Mouse (Mus musculus): ENCODE results near the gene Spink2. TPM values are rescaled to one million over a fixed set of nuclear protein-coding genes. Genes with fewer than 3 reads are reported as not detected.

The Spink2 gene
- polyA plus RNA-seq, 1 experiment: not detected

DNA sequence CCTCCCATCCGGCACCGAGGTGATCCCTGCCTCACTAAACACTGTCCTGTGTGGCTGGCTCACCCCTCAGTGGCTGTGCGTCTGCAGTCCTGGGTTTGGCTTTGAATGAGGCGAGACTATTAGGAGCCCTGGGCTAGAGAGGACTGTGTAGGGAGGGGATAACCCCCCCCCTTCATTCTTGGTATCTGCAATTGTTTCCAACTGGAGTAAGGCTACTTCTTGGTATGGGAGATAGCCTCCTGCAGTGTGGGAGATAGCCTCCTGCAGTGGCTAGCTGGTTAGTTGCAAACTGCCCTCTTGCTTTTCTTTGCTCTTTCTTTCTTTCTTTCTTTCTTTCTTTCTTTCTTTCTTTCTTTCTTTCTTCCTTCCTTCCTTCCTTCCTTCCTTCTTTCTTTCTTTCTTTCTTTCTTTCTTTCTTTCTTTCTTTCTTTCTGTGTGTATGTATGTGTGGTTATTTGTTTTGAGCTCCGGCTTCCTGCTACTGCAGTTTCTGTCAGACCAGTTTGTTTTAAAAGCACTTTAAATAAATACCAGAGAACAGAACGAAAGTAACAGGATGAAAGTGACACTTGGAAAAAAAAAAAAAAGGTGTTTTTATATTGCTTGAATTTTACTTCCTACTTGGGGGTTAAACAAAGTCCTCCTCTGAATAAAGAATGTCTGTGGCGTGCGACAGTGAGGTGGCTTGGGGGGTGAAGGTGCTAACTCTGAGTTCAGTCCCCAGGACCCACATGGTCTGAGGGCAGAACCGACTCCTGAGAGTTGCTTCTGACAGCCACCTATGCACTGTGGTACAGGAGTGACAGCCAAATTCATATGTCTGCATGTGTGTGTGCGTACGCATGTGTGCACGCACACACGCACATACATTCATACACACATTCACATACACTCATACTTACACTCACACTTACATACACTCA, 45.3 kb downstream of the Spink2 start:
- peaks cover 2% of the 10 kb centered on the region; the same call in 1 of the 2 replicates for H3K4me1 ChIP-seq (ENCODE audit: control insufficient read depth, insufficient read depth, low read length)
- TF ChIP-seq POLR2A (IDR thresholded peaks at IDR 0.05; ENCODE audit: insufficient read depth, low read depth, low read length): no peak
- TF ChIP-seq CTCF (IDR thresholded peaks at IDR 0.05; ENCODE audit: insufficient read depth, low read depth, low read length): no peak
- no peak overlapping the region for H3K27ac ChIP-seq (ENCODE audit: insufficient read depth, low read depth, low read length)
- no peak overlapping the region for H3K4me3 ChIP-seq (ENCODE audit: insufficient read depth, low read depth, low read length)
- WGBS: 84% methylated on average over 13 of the region's 13 CpGs

DNA sequence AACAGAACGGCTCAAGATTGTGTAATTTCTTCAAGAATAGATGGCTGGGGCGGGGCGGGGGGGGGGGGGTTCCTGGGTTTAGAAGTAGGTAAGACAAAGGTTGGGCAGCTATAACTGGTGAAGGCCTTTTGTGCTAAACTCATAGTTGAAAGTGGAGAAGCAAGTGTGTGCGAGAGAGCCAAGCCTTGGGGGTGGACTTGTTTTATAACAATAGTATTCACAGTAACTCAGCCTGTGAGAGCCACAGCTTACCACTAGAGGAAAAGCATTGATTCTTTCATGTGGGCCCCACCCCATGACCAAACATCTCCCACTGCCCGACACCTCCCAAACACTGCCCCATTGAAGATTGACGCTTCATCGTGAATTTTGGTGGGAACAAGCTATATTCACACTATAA, 47.7 kb downstream of the Spink2 start:
- Histone ChIP-seq H3K4me1 (ENCODE audit: control insufficient read depth, insufficient read depth, low read length) (peaks cover under 1% of the 10 kb centered on the region; the same call in 1 of the 2 replicates), H3K4me3 (ENCODE audit: insufficient read depth, low read depth, low read length) (no peak overlapping the region), H3K27ac (ENCODE audit: insufficient read depth, low read depth, low read length) (no peak overlapping the region)
- WGBS: 83% methylated on average over 7 of the region's 7 CpGs
- TF ChIP-seq POLR2A (IDR thresholded peaks at IDR 0.05; ENCODE audit: insufficient read depth, low read depth, low read length) (no peak), CTCF (IDR thresholded peaks at IDR 0.05; ENCODE audit: insufficient read depth, low read depth, low read length) (no peak)

DNA sequence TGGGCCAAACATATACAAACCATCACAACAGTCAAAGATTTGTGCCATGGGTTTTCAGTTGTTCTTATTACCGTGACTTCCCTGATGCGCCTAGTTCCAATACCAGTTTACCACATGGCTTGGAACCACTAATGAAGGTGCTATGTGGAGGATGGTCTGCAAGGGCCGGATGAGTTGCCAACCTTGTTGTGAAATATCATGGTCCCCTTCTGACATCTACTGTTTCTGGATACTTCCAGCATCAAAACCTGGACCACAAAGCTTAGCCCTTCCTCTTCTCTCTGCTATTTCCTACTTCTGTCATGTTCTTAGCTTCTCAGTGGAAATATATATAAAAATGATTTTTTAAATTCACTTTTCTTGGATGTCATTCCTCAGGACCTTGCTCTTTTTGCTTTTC, 48.7 kb downstream of the Spink2 start:
- TF ChIP-seq CTCF (IDR thresholded peaks at IDR 0.05; ENCODE audit: insufficient read depth, low read depth, low read length): no peak
- TF ChIP-seq POLR2A (IDR thresholded peaks at IDR 0.05; ENCODE audit: insufficient read depth, low read depth, low read length): no peak
- Histone ChIP-seq H3K4me1 (ENCODE audit: control insufficient read depth, insufficient read depth, low read length) (peaks cover 3% of the 10 kb centered on the region; the same call in 1 of the 2 replicates), H3K27ac (ENCODE audit: insufficient read depth, low read depth, low read length) (no peak overlapping the region), H3K4me3 (ENCODE audit: insufficient read depth, low read depth, low read length) (no peak overlapping the region)
- 98% methylated on average over 3 of the region's 3 CpGs for WGBS

DNA sequence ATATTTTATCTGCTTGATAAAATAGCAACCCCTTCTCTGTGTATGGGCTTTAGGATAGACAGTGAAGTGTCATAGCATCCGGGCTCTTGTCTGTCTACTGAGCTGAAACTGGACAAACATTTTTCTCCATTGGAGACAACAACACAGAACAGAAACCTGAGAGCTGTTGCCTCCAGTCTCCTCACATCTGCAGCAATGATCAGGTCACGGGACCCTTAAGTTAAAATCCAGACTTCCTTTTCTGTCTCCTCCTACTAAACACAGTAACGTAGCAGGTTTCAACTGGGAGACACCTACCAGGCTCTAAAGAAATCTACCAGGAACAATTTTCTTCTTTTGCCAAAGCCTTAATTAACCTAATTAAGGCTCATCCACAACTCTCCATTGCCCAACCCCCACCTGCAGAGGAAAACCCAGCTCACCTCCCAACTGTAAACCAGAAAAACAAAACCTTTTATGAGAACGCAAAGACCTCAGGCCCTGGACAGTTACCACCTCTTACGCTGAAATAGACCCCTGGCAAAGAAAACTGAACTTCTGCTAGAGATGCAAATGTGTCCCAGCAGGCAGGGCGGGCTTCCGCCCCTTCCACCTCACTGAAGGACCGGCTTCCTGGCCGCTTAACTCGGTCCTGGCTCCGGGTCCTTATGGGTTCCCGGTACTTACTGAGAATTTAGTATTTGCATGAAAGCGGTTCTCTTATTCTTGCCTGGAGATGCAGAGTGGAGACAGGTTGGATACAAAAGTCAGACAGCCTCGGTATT, 53.3 kb downstream of the Spink2 start:
- TF ChIP-seq CTCF (IDR thresholded peaks at IDR 0.05; ENCODE audit: insufficient read depth, low read depth, low read length) (no peak), POLR2A (IDR thresholded peaks at IDR 0.05; ENCODE audit: insufficient read depth, low read depth, low read length) (no peak)
- WGBS: 34% methylated on average over 14 of the region's 14 CpGs
- H3K4me1 ChIP-seq (ENCODE audit: control insufficient read depth, insufficient read depth, low read length): peaks cover 6% of the 10 kb centered on the region
- no peak overlapping the region for H3K27ac ChIP-seq (ENCODE audit: insufficient read depth, low read depth, low read length)
- H3K4me3 ChIP-seq (ENCODE audit: insufficient read depth, low read depth, low read length): no peak overlapping the region

DNA sequence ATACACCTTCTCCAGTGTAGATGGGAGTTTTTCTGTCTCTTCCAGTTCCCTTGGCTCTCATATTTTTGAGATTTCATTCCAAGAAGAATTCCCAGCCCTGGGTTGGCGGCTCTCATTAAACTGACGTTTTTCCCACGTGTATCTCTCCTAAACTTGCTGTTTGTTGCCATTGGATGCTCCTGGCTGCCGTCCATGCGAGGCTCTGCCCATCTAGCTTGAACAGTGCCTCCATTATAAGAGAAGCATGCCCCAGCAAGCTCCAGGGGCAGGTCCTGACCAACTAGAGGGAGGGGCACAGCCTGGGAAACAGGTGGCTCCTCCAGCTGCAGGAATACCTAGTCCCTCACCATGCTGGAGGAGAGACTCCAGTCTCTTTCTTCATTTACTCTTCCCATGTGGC, 54.3 kb downstream of the Spink2 start:
- Histone ChIP-seq H3K4me3 (ENCODE audit: insufficient read depth, low read depth, low read length) (no peak overlapping the region), H3K27ac (ENCODE audit: insufficient read depth, low read depth, low read length) (no peak overlapping the region), H3K4me1 (ENCODE audit: control insufficient read depth, insufficient read depth, low read length) (peaks cover 6% of the 10 kb centered on the region)
- no peak for TF ChIP-seq POLR2A (IDR thresholded peaks at IDR 0.05; ENCODE audit: insufficient read depth, low read depth, low read length)
- TF ChIP-seq CTCF (IDR thresholded peaks at IDR 0.05; ENCODE audit: insufficient read depth, low read depth, low read length): no peak
- 43% methylated on average over 5 of the region's 5 CpGs for WGBS

DNA sequence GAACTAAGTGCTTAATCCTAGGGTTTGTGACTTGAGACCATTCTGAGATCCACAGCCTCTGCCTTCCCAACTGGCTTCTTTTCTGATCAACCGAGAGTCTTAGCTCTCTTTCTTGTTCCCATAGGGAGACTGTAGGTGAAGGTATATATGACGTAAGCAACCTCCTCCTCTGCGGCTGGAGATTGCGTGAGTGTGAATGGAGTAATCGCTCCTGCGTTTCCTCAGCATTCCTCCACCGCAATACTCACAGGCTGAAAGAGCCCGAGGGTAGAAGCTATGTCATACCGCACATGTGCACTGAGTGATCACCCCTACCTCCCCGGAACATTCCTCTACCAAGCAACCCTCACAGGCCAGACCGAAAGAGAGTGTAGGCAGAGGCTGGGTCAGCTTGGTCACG, 55.7 kb downstream of the Spink2 start:
- WGBS: 94% methylated on average over 12 of the region's 12 CpGs
- no peak overlapping the region for H3K4me3 ChIP-seq (ENCODE audit: insufficient read depth, low read depth, low read length)
- peaks cover 9% of the 10 kb centered on the region for H3K4me1 ChIP-seq (ENCODE audit: control insufficient read depth, insufficient read depth, low read length)
- H3K27ac ChIP-seq (ENCODE audit: insufficient read depth, low read depth, low read length): no peak overlapping the region
- TF ChIP-seq CTCF (IDR thresholded peaks at IDR 0.05; ENCODE audit: insufficient read depth, low read depth, low read length): no peak
- no peak for TF ChIP-seq POLR2A (IDR thresholded peaks at IDR 0.05; ENCODE audit: insufficient read depth, low read depth, low read length)

Other genes starting within 250 kb of the Spink2 start
- not detected in 2 replicates for gene Srp72, start 236.8 kb downstream of the Spink2 start, polyA plus RNA-seq (2012; ENCODE audit: insufficient read depth, insufficient read length, low replicate concordance, missing spikeins)
- gene Arl9, start 207.4 kb downstream of the Spink2 start, polyA plus RNA-seq (2012; ENCODE audit: insufficient read depth, insufficient read length, low replicate concordance, missing spikeins): not detected in 2 replicates
- gene Thegl, start 195.4 kb downstream of the Spink2 start, polyA plus RNA-seq (2012; ENCODE audit: insufficient read depth, insufficient read length, low replicate concordance, missing spikeins): not detected in 2 replicates
- gene Hopx, start 96.3 kb downstream of the Spink2 start, polyA plus RNA-seq (2012; ENCODE audit: insufficient read depth, insufficient read length, low replicate concordance, missing spikeins): not detected in 2 replicates
- gene Rest, start 54.0 kb upstream of the Spink2 start, polyA plus RNA-seq (2012; ENCODE audit: insufficient read depth, insufficient read length, low replicate concordance, missing spikeins): not detected in 2 replicates
- not detected in 2 replicates for gene Noa1, start 98.6 kb upstream of the Spink2 start, polyA plus RNA-seq (2012; ENCODE audit: insufficient read depth, insufficient read length, low replicate concordance, missing spikeins)
- not detected in 2 replicates for gene Polr2b, start 98.7 kb upstream of the Spink2 start, polyA plus RNA-seq (2012; ENCODE audit: insufficient read depth, insufficient read length, low replicate concordance, missing spikeins)
- not detected in 2 replicates for gene Igfbp7, start 196.6 kb upstream of the Spink2 start, polyA plus RNA-seq (2012; ENCODE audit: insufficient read depth, insufficient read length, low replicate concordance, missing spikeins)